Mouse (Mus musculus) naive thymus-derived CD4-positive, alpha-beta T cell, adult 2 months (primary cell): Measurements from ENCODE around the gene Gm1604a.
"Not testable (repeated sequence)": the region's sequence is repeated elsewhere in the genome, so short reads cannot be mapped to it uniquely, and the experiment has no call there.

Experiments
- DNase-seq: peaks from one replicate; pipeline ENCODE4 v3.0.0-alpha.2; 2011; ENCODE audit warnings: low read depth

Gm1604a gene

DNA sequence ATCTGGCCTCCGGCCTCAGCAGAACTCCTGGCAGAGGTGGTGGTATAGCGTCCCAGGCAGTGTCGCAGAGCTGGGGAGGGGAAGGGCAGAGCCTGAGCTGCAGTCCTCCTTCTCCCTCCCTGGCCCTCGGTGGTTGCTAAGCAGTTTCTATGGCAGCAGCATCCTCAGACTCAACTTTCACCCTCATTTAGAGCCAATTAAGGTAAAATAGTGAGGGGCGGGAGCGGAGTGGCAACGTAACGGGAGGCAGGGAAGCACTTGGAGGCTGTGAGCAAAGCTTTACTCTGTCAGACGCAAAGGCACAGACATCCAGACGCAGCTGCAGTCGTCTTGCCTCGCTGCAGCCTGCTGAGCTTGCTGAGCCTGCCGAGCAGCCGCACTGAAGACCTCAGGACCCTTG is at the start of gene Gm1604a:
TSS of gene Gm1604a (plus strand) at position 312 of the 400 bp plus-strand sequence.
- DNase-seq, result not testable (repeated sequence)

- peak; percentile 52 for DNase-seq
Observed at GRCm38 (mm10) chr17:6978287-6979248, 46.8 kb upstream of the Gm1604a start, which contains the start of gene Gm49721. Gm49721 (plus strand) TSS chr17:6978904.

- peak; percentile 39 for DNase-seq
Observed at GRCm38 (mm10) chr17:6979380-6979779, 46.0 kb upstream of the Gm1604a start.

DNA sequence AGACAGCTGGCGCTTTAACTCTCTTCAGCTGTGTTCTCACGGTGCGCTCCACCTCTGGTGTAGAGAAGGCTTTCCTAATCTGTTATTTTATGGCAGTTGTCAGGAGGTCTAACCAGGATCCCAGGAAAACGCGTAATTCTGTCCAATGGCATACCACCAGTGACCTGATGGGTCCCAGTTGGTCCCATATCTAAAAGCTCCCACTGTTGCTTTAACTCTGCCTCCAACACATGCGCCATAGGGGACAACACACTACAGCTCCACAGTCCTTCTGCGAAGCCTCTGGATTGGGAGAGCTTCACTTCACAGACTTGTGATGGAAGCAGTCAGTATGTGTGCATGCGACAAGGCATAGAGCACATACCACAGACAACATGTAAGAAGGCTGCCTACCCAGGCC is 45.2 kb upstream of the Gm1604a start:
- not testable (repeated sequence) for DNase-seq

GRCm38 (mm10) chr17:6986118-6986517 is 39.2 kb upstream of the Gm1604a start:
- not testable (repeated sequence) for DNase-seq

- not testable (repeated sequence) for DNase-seq
Observed at GRCm38 (mm10) chr17:6995504-6995903, 29.9 kb upstream of the Gm1604a start.

- not testable (repeated sequence) for DNase-seq
Observed at GRCm38 (mm10) chr17:6996826-6997225, 28.5 kb upstream of the Gm1604a start.

- not testable (repeated sequence) for DNase-seq
Observed at GRCm38 (mm10) chr17:6997778-6998490, 27.4 kb upstream of the Gm1604a start.

DNA sequence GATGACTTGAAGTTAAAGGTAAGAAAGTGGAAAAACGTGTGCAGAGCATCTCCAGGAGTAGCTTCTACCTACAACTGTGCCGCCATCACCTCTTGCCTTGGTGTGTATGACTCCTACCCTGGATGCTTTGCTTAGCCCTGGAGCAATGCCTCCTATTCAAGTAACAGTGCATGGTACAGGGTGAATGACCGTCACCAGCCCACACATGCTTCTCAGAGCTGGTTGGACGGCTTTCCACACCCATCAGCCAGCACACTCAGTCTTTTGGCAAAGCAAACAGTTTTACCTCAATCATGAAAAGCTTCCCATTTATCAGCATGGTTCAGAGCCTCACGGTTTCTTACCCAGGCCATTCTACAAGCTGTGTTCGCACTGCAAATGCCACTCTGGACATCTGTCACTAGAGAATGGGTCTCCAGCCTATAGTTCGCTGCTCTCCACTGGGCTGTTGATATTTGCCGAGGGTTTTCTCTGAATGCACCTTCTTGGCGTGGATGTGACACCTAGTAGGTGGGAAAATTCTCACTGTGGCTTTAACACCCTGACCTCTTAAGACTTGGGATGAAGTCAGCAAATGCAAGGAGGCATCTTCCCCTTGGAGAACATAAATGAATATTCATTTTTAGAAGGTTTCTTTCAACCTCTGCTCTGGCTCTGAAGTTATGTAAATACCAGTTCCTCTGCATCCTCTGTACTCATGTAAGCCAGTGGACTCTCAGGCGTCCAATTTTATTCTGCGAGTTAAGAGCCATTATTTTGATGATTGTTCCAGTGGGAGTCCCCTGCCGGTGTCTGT is 23.4 kb upstream of the Gm1604a start:
- DNase-seq, result not testable (repeated sequence)

DNA sequence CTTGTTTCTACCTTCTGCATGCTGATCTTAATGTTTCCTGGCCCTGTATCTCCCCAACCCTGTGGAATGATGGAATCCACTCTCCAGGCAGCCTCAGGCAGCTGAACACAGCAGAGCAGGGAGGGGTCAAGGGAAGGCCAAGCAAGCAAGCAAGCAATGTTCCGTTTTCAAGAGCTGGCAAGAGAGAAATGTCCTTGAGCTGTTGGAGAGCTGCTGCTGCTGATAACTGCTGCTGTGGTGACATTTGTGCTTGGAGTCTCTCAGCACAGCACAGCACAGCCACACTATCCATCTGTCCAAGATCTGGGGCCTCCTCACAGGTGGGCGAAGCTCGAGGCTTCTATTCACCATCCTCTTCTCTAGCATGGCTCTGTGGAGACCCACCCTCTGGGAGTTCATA is 22.0 kb upstream of the Gm1604a start:
- not testable (repeated sequence) for DNase-seq

DNA sequence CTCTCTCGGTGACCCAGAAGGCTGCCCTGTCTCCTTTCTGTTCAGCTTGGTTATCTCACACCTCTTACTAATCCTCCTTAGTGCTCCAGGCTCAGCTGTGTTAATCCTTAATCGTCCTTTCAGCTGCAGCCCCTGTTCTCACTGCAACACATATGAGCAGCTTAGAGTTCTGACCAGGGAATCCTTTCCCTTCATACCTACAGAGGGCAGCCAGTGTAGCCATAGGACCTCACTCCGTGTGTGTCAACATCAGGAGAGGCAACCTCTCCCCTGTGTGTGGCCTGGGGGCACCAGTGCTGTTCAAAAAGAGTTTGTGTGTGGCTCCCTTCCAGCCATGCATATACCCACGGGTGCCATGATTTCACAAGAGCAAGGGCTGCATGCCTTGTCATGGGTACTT is 19.7 kb upstream of the Gm1604a start:
- not testable (repeated sequence) for DNase-seq

- not testable (repeated sequence) for DNase-seq
Observed at GRCm38 (mm10) chr17:7008885-7009284, 16.5 kb upstream of the Gm1604a start.

GRCm38 (mm10) chr17:7009440-7009839 is 15.9 kb upstream of the Gm1604a start:
- DNase-seq, result not testable (repeated sequence)

DNA sequence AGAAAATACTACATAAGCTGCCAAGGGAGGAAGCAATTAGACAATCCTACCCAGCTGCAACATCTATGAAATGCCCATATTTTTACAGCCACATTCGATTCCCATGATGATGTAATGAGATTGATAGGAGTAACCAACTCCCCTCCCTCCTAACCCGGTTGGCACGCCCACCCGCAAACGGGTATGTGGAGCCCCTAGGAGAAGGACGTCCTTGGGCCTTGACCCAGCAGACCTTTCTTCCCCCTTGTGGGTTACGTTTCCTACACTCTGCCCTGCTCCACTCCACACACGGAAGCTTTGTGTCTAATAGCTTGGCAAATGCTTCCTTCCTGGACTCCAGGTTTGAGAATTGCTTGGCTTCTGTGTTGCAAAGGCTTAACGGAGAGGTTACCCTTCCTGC is 15.5 kb upstream of the Gm1604a start:
- DNase-seq, result not testable (repeated sequence)

- DNase-seq, result not testable (repeated sequence)
Observed at GRCm38 (mm10) chr17:7014190-7014589, 11.2 kb upstream of the Gm1604a start.

DNA sequence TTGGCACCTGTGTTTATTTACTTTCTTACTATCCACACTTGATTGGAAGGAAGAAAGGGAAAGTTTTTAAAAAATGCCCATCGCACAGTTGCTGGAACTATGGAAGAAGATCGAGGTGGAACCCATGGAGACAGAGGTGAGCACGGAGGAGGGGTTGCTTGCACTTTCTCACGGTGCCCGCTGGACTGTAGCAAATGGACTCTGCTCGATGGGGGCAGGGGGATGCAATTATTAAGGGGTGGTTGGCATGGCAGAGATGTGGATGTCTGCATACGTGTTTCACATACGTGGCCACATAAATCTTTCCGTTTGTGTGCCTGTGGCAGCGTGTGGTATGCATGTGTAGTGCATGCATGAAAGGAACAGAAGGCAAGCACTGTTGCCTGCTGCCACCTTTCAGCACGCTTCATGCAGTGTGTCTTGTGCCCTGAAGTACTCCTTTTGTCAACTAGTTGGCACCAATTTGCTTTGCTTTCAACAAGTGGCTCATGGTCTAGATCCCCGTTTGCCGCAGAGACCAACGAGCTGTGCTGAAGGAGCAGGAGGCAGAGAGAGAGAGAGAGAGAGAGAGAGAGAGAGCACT is 487 bp downstream of the Gm1604a start:
- not testable (repeated sequence) for DNase-seq

DNA sequence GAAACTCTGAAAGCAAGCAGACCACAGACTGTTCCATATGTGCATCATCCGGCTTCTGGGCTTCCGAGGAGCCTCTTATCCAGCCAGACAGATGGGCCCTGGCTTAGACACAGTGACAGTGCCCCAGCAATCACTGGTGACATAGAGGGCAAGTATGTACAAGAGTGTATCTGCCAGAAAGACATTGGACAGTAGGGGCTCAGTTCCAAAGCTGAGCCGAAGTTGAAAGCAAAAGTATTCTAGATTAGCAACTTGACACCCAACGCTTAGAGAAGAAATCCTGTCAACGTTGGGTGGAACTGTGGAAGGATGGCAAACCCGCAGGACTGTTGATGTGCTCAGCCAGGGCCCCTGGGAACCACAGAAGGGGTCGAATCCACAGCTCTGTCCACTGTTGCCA is 4.8 kb downstream of the Gm1604a start:
- DNase-seq, result not testable (repeated sequence)

- DNase-seq, result not testable (repeated sequence)
Observed at GRCm38 (mm10) chr17:7030622-7031174, 5.3 kb downstream of the Gm1604a start.

- DNase-seq, result not testable (repeated sequence)
Observed at GRCm38 (mm10) chr17:7033192-7034166, 8.1 kb downstream of the Gm1604a start.
